Mouse (Mus musculus): ENCODE measurements around the gene Sh3gl1. TPM values are rescaled to one million over a fixed set of nuclear protein-coding genes. Genes with fewer than 3 reads are reported as not detected.

Gene Sh3gl1
- polyA plus RNA-seq, 1 experiment from 2014 or later, result 161 TPM

DNA sequence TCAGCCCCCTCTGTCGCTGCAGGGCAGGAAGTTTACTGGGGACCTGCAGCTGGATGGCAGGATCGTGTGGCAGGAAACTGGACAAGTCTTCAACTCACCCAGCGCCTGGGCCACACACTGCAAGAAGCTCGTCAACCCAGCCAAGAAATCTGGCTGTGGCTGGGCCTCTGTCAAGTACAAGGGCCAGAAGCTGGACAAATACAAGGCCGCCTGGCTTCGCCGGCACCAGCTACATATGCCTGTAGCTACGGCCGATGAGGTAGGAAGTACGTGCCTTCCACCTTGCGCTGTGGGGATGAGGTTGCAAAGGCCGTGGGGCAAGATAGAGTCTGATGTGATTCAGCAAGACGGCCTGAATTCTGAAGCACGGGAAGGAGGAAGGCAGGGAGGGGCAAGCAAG is 26.2 kb downstream of the Sh3gl1 start:
- Histone ChIP-seq H3K4me1 (replicated peaks) (peaks cover 44% of the 10 kb centered on the region), H3K4me3 (peak overlapping the region; percentile 82), H3K9me3 (no peaks in the 10 kb centered on the region), H3K27ac (peak overlapping the region; percentile 94), H3K27me3 (ENCODE audit: insufficient read depth, poor library complexity, severe bottlenecking) (0 out of 2 replicates have a peak, but pooled peaks cover 4% of the 10 kb centered on the region), H3K36me3 (peaks cover 49% of the 10 kb centered on the region)
- 71% methylated on average over 14 of the region's 14 CpGs for WGBS
- DNase-seq (ENCODE audit: low spot score), result no peak

DNA sequence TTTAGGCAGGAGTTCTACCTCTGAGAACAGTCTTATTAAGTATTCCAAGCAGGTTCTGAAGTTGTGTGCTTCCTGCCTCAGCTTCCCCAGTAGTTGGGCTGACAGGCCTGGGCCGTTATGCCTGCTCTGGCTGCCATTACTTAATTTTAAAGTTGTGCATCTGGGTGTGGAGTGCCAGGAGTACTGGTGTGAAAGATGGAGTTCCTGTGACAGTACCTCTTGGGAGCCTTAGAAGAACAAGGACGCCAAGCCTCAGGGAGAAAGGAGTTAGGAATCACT is 26.5 kb downstream of the Sh3gl1 start:
- 42% methylated on average over 2 of the region's 2 CpGs for WGBS
- Histone ChIP-seq H3K9me3 (no peaks in the 10 kb centered on the region), H3K27ac (peak overlapping the region; percentile 94), H3K4me3 (peak overlapping the region; percentile 82), H3K36me3 (peaks cover 46% of the 10 kb centered on the region), H3K27me3 (ENCODE audit: insufficient read depth, poor library complexity, severe bottlenecking) (peaks cover 7% of the 10 kb centered on the region; the same call in 1 of the 2 replicates), H3K4me1 (replicated peaks) (peaks cover 44% of the 10 kb centered on the region)
- DNase-seq (ENCODE audit: low spot score), result no peak

DNA sequence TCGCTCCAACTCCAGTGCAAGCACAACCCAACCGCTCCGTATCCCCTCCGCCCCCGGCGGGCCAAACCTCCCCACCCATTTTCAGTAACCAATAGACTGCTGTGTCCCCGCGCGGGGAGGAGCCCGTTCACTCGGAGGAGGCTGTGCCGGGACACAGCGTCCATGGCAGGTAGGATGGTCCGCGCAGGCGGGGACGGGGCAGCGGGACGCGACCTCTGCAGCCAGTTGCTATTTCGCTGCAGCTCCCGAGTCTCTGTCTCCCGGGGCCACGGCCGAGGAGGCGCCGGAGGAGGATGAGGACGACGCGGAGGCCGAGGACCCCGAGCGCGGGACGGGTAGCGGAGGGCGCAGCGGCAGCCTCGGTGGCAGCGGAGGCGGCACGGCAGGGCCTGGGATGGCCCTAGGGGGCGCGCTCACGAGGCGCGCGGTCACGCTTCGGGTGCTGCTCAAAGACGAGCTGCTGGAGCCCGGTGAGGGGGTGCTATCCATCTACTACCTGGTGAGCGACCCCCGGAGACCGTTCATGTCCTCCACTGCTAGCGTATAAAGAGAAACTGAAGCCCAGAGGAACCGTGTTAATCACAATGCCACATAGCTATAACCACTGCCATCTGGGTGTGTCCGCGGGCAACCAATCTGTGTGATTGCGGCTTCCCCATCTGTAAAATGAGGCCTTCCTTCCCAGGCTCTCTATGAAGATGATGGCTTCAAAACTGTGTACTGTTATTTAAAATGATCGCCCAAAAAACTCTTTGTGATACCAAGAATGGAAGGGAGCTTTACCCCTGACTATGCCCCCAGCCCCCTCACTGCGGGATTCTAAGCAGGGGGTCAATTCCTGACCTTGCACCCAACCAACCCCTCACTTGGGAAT is 27.1 kb downstream of the Sh3gl1 start:
- peaks cover 40% of the 10 kb centered on the region for H3K36me3 ChIP-seq
- DNase-seq (ENCODE audit: low spot score), result peak; percentile 93
- peaks cover 44% of the 10 kb centered on the region for H3K4me1 ChIP-seq (replicated peaks)
- H3K9me3 ChIP-seq, result no peaks in the 10 kb centered on the region
- H3K4me3 ChIP-seq, result peak overlapping the region; percentile 82
- H3K27ac ChIP-seq, result peak overlapping the region; percentile 94
- peaks cover 13% of the 10 kb centered on the region; the same call in 1 of the 2 replicates for H3K27me3 ChIP-seq (ENCODE audit: insufficient read depth, poor library complexity, severe bottlenecking)
- WGBS, result 1% methylated on average over 62 of the region's 62 CpGs

DNA sequence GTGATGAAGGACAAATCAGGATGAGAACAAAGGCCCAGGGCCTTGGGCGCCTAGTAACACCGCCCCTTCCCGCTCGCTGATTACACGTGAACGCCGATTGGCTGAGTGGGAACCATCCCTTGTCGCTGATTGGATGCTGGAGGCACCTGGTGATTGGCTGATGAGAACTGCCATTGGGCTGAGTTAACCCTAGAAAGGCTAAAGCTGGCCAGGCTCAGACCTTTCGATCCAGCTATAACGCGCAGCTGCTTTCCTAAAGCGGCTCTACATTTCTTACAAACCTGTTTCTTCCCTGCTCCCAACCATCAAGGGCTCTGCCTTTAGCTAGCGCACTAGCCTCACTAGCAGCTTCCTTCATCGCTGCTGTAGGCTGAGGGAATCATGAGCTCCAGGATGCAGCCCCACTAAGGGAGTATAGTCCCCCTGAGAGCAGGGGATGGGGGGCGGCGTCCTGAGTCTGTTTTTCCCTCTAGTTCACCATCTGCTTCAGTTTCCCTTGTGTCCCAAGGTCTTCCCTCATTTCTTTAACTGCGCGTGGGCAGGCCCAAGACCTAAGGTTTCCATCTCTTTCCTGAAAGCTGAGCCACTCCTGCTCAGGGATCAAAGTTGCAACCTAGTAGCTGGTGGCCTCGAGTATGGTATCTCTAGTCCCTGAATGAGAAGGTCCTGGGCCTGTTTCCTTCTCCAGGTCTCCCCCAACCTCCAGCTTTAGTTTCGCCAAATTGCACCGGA is 27.9 kb downstream of the Sh3gl1 start:
- under 1% methylated on average over 21 of the region's 21 CpGs for WGBS
- peak overlapping the region; percentile 82 for H3K4me3 ChIP-seq
- peaks cover 32% of the 10 kb centered on the region for H3K36me3 ChIP-seq
- peaks cover 16% of the 10 kb centered on the region; the same call in 1 of the 2 replicates for H3K27me3 ChIP-seq (ENCODE audit: insufficient read depth, poor library complexity, severe bottlenecking)
- peaks cover 44% of the 10 kb centered on the region for H3K4me1 ChIP-seq (replicated peaks)
- no peaks in the 10 kb centered on the region for H3K9me3 ChIP-seq
- DNase-seq (ENCODE audit: low spot score), result peak; percentile 97
- peak overlapping the region; percentile 94 for H3K27ac ChIP-seq

DNA sequence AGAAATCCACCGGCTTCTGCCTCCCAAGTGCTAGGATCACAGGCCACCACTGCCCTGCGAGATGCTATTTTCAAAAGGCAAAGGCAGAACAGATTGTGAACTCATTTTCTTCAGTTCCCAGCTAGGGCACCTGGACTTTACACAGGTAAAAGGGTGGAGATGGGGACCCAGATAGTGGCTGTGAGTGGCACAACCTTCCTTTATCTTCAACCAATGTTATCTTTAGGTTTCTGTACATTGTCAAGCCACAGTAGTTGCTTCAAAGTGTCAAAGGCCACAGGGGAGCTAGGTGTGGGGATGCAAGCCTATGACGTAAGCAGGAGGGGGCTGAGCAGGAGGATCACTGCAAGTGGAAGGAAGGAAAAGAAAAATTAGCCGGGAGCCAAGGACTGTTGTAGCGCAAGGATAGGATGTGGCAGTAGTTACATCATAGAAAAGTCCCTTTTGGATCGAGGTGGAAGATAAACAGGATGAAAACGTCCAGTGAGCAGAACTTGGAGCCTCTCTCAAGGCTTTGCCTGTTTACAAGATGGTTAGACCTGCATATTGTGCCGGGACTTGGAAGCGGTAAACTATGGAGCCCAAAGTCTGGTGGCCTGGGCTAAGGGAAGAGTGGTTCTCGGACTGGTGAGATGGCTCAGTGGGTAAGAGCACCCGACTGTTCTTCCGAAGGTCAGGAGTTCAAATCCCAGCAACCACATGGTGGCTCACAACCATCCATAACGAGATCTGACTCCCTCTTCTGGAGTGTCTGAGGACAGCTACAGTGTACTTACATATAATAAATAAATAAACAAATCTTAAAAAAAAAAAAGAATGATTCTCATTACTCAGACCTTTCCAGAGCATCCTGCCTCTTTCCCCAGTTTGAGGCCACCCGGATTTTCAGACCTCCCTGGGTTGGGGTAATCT is 28.7 kb downstream of the Sh3gl1 start:
- peak overlapping the region; percentile 82 for H3K4me3 ChIP-seq
- H3K9me3 ChIP-seq, result no peaks in the 10 kb centered on the region
- WGBS, result 34% methylated on average over 14 of the region's 14 CpGs
- H3K4me1 ChIP-seq (replicated peaks), result peaks cover 44% of the 10 kb centered on the region
- H3K27me3 ChIP-seq (ENCODE audit: insufficient read depth, poor library complexity, severe bottlenecking), result peaks cover 16% of the 10 kb centered on the region; the same call in 1 of the 2 replicates
- peaks cover 25% of the 10 kb centered on the region for H3K36me3 ChIP-seq
- peak overlapping the region; percentile 94 for H3K27ac ChIP-seq
- DNase-seq (ENCODE audit: low spot score), result peak; percentile 39

DNA sequence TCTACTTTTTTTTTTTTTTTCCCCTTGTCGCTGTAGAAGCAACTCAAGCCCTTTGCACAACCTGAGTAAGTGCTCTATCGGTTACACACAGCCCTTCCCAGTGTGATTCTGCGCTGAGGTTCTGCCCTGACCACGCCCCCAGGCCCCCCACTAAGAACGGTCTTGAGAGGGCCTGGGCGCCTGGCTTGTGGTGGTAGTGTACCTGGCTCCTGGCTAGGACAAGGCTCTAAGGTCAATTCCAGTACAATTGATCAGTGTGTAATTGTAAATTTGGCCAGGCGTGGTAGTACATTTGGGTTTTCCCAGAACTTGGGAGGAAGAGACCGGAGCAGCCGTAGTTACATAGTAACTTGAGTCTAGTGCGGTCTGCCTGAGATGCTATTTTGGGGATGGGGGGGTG is 29.5 kb downstream of the Sh3gl1 start:
- DNase-seq (ENCODE audit: low spot score), result no peak
- Histone ChIP-seq H3K4me1 (replicated peaks) (peaks cover 44% of the 10 kb centered on the region), H3K27ac (peak overlapping the region; percentile 94), H3K4me3 (no peak overlapping the region), H3K27me3 (ENCODE audit: insufficient read depth, poor library complexity, severe bottlenecking) (peaks cover 20% of the 10 kb centered on the region), H3K36me3 (peaks cover 18% of the 10 kb centered on the region), H3K9me3 (no peaks in the 10 kb centered on the region)
- WGBS, result 45% methylated on average over 10 of the region's 10 CpGs

DNA sequence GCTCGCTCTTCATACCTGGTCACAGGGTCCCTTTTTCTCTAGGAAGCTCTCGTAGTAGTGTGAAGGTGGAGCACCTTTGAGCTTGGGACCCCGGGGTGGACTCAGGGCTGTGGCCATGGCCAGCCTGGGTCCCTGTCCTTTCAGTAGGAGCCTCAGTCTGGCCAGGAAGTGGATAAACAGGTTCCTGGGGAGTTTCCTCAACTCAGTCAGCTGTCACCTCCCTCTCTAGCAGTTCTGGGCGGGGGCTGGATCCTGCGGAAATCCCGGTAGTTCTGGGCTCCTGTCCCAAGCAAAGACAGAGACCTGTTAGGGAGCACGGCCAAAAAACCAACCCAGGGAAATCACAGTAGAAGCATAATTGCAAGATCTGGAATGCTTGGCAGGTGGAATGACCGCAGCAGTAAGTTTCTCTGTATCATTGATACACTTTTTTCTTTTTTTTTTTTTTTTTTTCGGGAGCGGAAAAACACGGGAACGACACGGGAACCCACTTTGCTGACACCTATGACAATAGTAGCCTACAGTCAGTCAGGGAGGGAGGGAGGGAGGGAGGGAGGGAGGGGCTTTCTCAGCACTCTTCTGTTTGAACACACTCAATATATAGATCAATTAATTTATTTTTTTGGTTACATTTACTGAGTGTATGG is 30.9 kb downstream of the Sh3gl1 start, which contains the start of the genes Stap2 and Mpnd:
Gene Stap2, minus strand, starts transcription at position 170 of the 647 bp plus-strand sequence.
Gene Mpnd, plus strand, starts transcription at position 297 of the 647 bp plus-strand sequence.
- H3K27me3 ChIP-seq (ENCODE audit: insufficient read depth, poor library complexity, severe bottlenecking), result peaks cover 32% of the 10 kb centered on the region

DNA sequence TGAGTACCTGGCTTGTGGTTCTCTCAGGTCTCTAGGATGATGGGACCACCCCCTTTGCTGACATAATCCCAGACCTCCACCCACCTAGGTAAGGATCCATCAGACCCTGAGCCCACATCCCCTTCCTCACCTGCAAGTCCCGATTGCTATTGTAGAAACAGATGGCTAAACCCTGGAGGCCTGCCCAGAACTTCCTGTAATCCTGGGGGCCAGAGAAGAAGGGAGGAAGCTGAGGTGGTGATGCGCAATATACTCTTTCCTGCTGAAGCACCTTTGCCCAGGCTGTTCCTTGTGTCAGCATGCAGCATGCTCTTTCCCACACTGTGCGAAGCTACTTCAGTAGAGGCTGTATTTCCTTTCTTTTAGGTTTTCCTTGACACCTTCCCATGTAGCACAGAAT is 33.4 kb downstream of the Sh3gl1 start:
- Histone ChIP-seq H3K27ac (no peak overlapping the region), H3K4me3 (no peak overlapping the region), H3K9me3 (no peaks in the 10 kb centered on the region), H3K4me1 (replicated peaks) (peaks cover 22% of the 10 kb centered on the region), H3K36me3 (no peaks in the 10 kb centered on the region), H3K27me3 (ENCODE audit: insufficient read depth, poor library complexity, severe bottlenecking) (peaks cover 44% of the 10 kb centered on the region)
- DNase-seq (ENCODE audit: low spot score), result no peak
- WGBS, result 86% methylated on average over 3 of the region's 3 CpGs

More for the DNA sequence above, 30.9 kb downstream of the Sh3gl1 start, which contains the start of the genes Stap2 and Mpnd:
- WGBS, result 52% methylated on average over 13 of the region's 13 CpGs
- Histone ChIP-seq H3K4me1 (replicated peaks) (peaks cover 33% of the 10 kb centered on the region), H3K27ac (no peak within 1 kb of the TSS), H3K36me3 (0 out of 2 replicates have a peak, but pooled peaks cover 3% of the 10 kb centered on the region), H3K4me3 (peak within 1 kb of the TSS; percentile 18; the same call in 1 of the 2 replicates), H3K9me3 (no peaks in the 10 kb centered on the region)
- no peak for DNase-seq (ENCODE audit: low spot score)

DNA sequence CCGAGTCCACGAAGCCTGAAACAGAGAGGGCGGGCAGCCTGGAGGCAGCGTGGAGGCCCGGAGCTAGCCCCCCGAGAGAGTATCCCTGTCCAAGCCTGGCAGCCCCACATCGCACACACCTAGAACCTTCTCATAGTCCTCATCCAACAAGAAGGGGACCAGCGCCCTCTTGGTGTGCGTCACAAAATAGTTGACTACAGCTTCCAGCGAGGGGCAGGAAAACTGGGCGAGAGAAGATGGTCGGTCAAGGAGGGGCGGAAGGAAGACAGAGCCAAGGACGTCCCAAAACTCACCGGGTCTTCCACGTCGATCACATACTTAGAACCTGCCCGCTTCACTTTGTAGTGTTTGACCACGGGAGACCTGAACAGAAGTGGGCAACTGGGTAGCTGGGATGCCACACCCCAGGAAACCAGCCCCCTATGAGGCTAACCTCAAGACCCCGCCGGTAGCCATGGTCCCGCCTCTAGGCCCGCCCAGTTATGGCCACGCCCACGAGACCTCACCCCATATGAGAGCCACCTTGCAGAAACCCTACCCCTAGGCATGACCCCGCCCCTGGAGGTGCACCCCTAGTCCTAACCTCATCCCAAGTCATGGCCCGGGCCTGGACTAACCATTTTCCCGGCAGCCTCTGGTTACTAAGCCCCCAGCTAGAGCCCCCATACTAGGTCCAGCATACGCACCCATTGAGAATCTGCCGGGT is 36.5 kb downstream of the Sh3gl1 start:
- Histone ChIP-seq H3K9me3 (no peaks in the 10 kb centered on the region), H3K27me3 (ENCODE audit: insufficient read depth, poor library complexity, severe bottlenecking) (peaks cover 37% of the 10 kb centered on the region), H3K27ac (0 out of 2 replicates have a peak overlapping the region, but pooled peaks have one; percentile 9), H3K4me1 (replicated peaks) (peaks cover 11% of the 10 kb centered on the region), H3K36me3 (peaks cover 30% of the 10 kb centered on the region), H3K4me3 (peak overlapping the region; percentile 44)
- DNase-seq (ENCODE audit: low spot score), result peak; percentile 36
- 7% methylated on average over 30 of the region's 30 CpGs for WGBS

DNA sequence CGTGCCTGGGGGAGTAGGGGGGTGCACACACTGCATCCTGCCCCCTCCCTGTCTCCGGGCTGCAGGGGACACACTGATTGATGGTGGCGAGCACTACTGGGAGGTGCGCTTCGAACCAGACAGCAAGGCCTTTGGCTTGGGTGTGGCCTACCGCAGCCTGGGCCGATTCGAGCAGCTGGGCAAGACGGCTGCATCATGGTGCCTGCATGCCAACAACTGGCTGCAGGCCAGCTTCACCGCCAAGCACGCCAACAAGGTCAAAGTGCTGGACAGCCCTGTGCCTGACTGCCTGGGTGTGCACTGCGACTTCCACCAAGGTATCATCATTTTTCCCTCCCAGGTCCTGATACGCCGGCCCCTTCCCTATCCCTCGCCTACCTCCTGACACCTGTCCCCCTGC is 40.4 kb downstream of the Sh3gl1 start:
- Histone ChIP-seq H3K4me3 (no peak overlapping the region), H3K36me3 (peaks cover 64% of the 10 kb centered on the region), H3K4me1 (replicated peaks) (peaks cover 11% of the 10 kb centered on the region), H3K27me3 (ENCODE audit: insufficient read depth, poor library complexity, severe bottlenecking) (peaks cover 17% of the 10 kb centered on the region), H3K27ac (no peak overlapping the region), H3K9me3 (no peaks in the 10 kb centered on the region)
- DNase-seq (ENCODE audit: low spot score), result no peak
- WGBS, result 91% methylated on average over 15 of the region's 15 CpGs

DNA sequence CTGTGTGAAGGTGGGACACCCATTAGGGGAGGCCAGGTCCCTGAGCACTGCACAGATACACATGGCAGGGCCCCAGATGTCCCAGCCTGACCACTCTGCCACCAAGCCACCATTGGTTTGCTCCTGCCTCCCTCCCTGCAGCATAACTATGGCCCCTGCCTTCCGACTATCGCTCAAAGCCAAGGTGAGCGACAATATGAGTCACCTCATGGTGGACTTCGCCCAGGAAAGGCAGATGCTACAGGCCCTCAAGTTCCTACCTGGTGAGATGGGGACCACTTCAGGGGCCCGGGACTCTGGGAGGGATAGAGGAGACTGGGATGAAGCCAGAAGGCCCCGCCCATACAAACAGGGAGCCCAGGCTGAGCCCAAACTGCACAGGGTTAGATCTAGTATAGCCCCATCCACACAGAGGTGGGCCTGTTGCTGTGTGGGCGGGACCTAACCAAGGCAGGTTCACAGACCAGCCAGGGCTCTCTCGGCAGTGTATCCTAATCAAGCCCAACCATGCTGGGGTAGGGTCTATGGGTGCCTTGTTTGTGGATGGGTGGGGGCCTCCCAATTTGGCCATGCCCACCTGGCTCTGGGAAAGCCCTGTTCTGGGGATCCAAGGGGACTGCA is 46.0 kb downstream of the Sh3gl1 start:
- 85% methylated on average over 8 of the region's 8 CpGs for WGBS
- peaks cover 61% of the 10 kb centered on the region for H3K36me3 ChIP-seq

More for the DNA sequence above, 46.0 kb downstream of the Sh3gl1 start:
- no peak for DNase-seq (ENCODE audit: low spot score)
- H3K27me3 ChIP-seq (ENCODE audit: insufficient read depth, poor library complexity, severe bottlenecking), result no peaks in the 10 kb centered on the region
- peaks cover 16% of the 10 kb centered on the region for H3K4me1 ChIP-seq (replicated peaks)
- no peaks in the 10 kb centered on the region for H3K9me3 ChIP-seq
- no peak overlapping the region for H3K27ac ChIP-seq
- no peak overlapping the region for H3K4me3 ChIP-seq

All from hindbrain, embryonic 10.5 days (tissue).